Mouse (Mus musculus) Patski (cell line): ENCODE measurements around the gene Lrrc36. TPM values are rescaled to one million over a fixed set of nuclear protein-coding genes. Genes with fewer than 3 reads are reported as not detected.
A peak's percentile ranks its signal among the peaks of the same experiment; 100 is the strongest.

Experiments used
- ATAC-seq: fragments of 100-300 bp; one replicate; pipeline ENCODE4 v1.8.0; 2021
- CTCF ChIA-PET: fragments of 350-600 bp; sonication (Branson Sonifier 250); formaldehyde crosslinking; loops from one replicate; lab custom pipeline; 2022; ENCODE audit warnings: inconsistent platforms; lab: Charles Lee
- POLR2A ChIA-PET: fragments of 350-600 bp; sonication (Branson Sonifier 250); formaldehyde crosslinking; loops from one replicate; lab custom pipeline; 2022; ENCODE audit warnings: antibody characterized with exemption, inconsistent platforms; lab: Charles Lee
- DNase-seq: peaks from one replicate; pipeline ENCODE4 v3.0.0-alpha.2; 2011; ENCODE audit warnings: low read depth, low spot score
- H3K27me3 ChIP-seq: fragments of 371-371 bp; one replicate; pipeline ENCODE4 v1.5.1; 2021
- CTCF ChIP-seq: fragments of 100-300 bp; IDR thresholded peaks from one replicate; pipeline ENCODE4 v1.5.1; 2021
- in situ Hi-C: fragments of 300-500 bp; cut with MboI; formaldehyde crosslinking; loops from 3 replicates; pipeline ENCODE4 v1.11.1; 2018; ENCODE audit warnings: low pct_unique_long_range_greater_than_20kb, mixed read lengths
- polyA plus RNA-seq: library from polyadenylated mRNA; unstranded; gene quantifications from one replicate; pipeline ENCODE4 v1.2.3, GENCODE M21; 2021

Lrrc36 gene
- polyA plus RNA-seq, 1 experiment from 2014 or later = not detected

GRCm38 (mm10) chr8:105476628-105477413 is 63.5 kb downstream of the Lrrc36 start:
- no peak for ATAC-seq
- CTCF ChIA-PET = interaction anchor here (0.7 to 2.9 kb wide), 10 partner anchors 8 to 68 kb away, joined by 3 to 11 read pairs (median 3); no protein-coding TSS in a partner anchor
- TF ChIP-seq CTCF = no peak
- no peak for DNase-seq
- POLR2A ChIA-PET = no interaction called here
- in situ Hi-C loops = no loop called here
- no peaks in the 10 kb centered on the region for H3K27me3 ChIP-seq

GRCm38 (mm10) chr8:105477792-105478191 is 64.4 kb downstream of the Lrrc36 start:
- CTCF ChIA-PET = interaction anchor here (0.9 to 2.9 kb wide), 9 partner anchors 11 to 118 kb away, joined by 3 to 11 read pairs (median 3); no protein-coding TSS in a partner anchor
- H3K27me3 ChIP-seq = no peaks in the 10 kb centered on the region
- in situ Hi-C loops = no loop called here

GRCm38 (mm10) chr8:105481013-105481412 is 67.6 kb downstream of the Lrrc36 start:
- DNase-seq (no peak), ATAC-seq (no peak)
- CTCF ChIA-PET = interaction anchor here (0.7 to 1.7 kb wide), 7 partner anchors 14 to 65 kb away, joined by 3 to 5 read pairs (median 3); no protein-coding TSS in a partner anchor
- no peak for TF ChIP-seq CTCF
- no peaks in the 10 kb centered on the region for H3K27me3 ChIP-seq
- POLR2A ChIA-PET = interaction anchor here (0.7 to 1.6 kb wide), 5 partner anchors 10 to 88 kb away, joined by 3 to 9 read pairs (median 5); partner anchors contain the start of gene Tppp3
- in situ Hi-C loops = no loop called here

More at GRCm38 (mm10) chr8:105477792-105478191, 64.4 kb downstream of the Lrrc36 start:
- no peak for TF ChIP-seq CTCF
- no peak for DNase-seq
- POLR2A ChIA-PET = no interaction called here
- no peak for ATAC-seq

GRCm38 (mm10) chr8:105481453-105481852 is 68.1 kb downstream of the Lrrc36 start:
- ChIA-PET CTCF (interaction anchor here (0.9 to 1.7 kb wide), 4 partner anchors 13 to 49 kb away, joined by 3 to 5 read pairs (median 4); no protein-coding TSS in a partner anchor), POLR2A (interaction anchor here (1.2 to 1.6 kb wide), 2 partner anchors 11 to 15 kb away, joined by 4 to 9 read pairs; partner anchors contain the start of gene Tppp3)
- in situ Hi-C loops = no loop called here
- DNase-seq (no peak), ATAC-seq (no peak)
- TF ChIP-seq CTCF = no peak
- no peaks in the 10 kb centered on the region for H3K27me3 ChIP-seq

- in situ Hi-C loops = no loop called here
- ATAC-seq = no peak
Measured at GRCm38 (mm10) chr8:105482123-105482522, 68.8 kb downstream of the Lrrc36 start.

GRCm38 (mm10) chr8:105483212-105484029 is 70.0 kb downstream of the Lrrc36 start:
- ATAC-seq (no peak), DNase-seq (no peak)
- TF ChIP-seq CTCF = no peak
- POLR2A ChIA-PET = interaction anchor here (0.6 to 1.4 kb wide), 4 partner anchors 10 to 82 kb away, joined by 3 to 5 read pairs (median 4); partner anchors contain the start of gene Atp6v0d1
- H3K27me3 ChIP-seq = no peaks in the 10 kb centered on the region
- in situ Hi-C loops = no loop called here
- CTCF ChIA-PET = interaction anchor here (0.9 to 3.5 kb wide), 16 partner anchors 11 to 112 kb away, joined by 3 to 21 read pairs (median 6); partner anchors contain the start of genes Atp6v0d1 and Tppp3

More at GRCm38 (mm10) chr8:105482123-105482522, 68.8 kb downstream of the Lrrc36 start:
- no peak for DNase-seq
- ChIA-PET CTCF (interaction anchor here (0.9 kb wide), 1 partner anchor 12 kb away, joined by 4 read pairs; no protein-coding TSS in a partner anchor), POLR2A (interaction anchor here (0.7 kb wide), 1 partner anchor 25 kb away, joined by 3 read pairs; no protein-coding TSS in a partner anchor)
- no peaks in the 10 kb centered on the region for H3K27me3 ChIP-seq
- no peak for TF ChIP-seq CTCF

DNA sequence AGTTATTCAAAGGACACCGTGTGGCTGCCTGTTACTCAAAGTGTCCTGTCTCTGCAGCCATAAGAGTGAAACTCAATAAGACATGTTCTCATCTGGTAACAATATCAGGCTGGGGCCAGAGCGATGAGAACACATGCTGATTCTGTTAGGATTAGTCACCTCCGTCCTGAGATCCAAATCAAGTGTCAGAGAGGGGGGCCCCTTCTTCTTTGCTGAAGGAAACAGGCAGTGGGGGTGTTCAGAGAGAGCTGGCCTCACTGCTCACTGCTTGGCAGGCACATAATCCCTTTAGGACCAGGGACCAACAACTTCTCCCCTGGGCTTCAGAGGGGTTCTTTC is 70.6 kb downstream of the Lrrc36 start:
- no peaks in the 10 kb centered on the region for H3K27me3 ChIP-seq
- ATAC-seq = peak; percentile 62
- in situ Hi-C loops = no loop called here
- POLR2A ChIA-PET = interaction anchor here (0.7 to 1.4 kb wide), 3 partner anchors 17 to 81 kb away, joined by 3 to 4 read pairs (median 3); partner anchors contain the start of gene Atp6v0d1
- CTCF ChIA-PET = interaction anchor here (0.9 to 3.5 kb wide), 18 partner anchors 10 to 106 kb away, joined by 3 to 21 read pairs (median 6); partner anchors contain the start of genes Atp6v0d1 and Tppp3
- TF ChIP-seq CTCF = no peak
- no peak for DNase-seq

- CTCF ChIA-PET = interaction anchor here (0.8 to 3.5 kb wide), 21 partner anchors 9 to 106 kb away, joined by 3 to 21 read pairs (median 6); partner anchors contain the start of genes Atp6v0d1, Hsd11b2 and Tppp3
- ATAC-seq (peak; percentile 71), DNase-seq (peak; percentile 88)
- no peaks in the 10 kb centered on the region for H3K27me3 ChIP-seq
- in situ Hi-C loops = no loop called here
- peak; percentile 92 for TF ChIP-seq CTCF
- POLR2A ChIA-PET = interaction anchor here (0.5 to 1.4 kb wide), 6 partner anchors 12 to 81 kb away, joined by 3 to 4 read pairs (median 3); partner anchors contain the start of genes Atp6v0d1 and Zdhhc1
Measured at GRCm38 (mm10) chr8:105484392-105484791, 71.0 kb downstream of the Lrrc36 start.

DNA sequence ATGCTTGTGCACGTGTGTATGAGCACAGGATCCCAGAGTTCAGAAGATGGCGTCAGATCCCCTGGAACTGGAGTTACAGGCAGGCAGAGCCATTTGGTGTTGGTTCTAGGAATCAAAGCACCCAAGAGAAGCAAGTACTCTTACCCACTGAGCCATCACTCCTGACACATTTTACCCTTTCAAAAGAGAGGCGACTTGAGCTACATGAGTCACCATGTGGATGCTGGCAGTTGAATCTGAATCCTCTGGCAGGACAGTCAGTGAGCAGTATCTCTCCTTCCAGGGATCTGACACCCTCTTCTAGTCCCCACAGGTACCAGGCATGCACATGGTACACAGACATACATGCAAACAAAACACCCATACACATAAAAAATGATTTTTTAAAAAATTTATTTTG is 74.7 kb downstream of the Lrrc36 start:
- in situ Hi-C loops = loop anchor here (5.0 kb wide), 2 partner anchors 34 to 64 kb away; no protein-coding TSS in a partner anchor
- TF ChIP-seq CTCF = no peak
- CTCF ChIA-PET = interaction anchor here (0.9 to 2.1 kb wide), 7 partner anchors 10 to 78 kb away, joined by 3 to 7 read pairs (median 4); partner anchors contain the start of gene Atp6v0d1
- DNase-seq = no peak
- no peak for ATAC-seq
- POLR2A ChIA-PET = interaction anchor here (0.7 kb wide), 1 partner anchor 11 kb away, joined by 3 read pairs; no protein-coding TSS in a partner anchor
- no peaks in the 10 kb centered on the region for H3K27me3 ChIP-seq
